Mouse (Mus musculus) liver, embryonic 14.5 days (tissue): ENCODE measurements at regions not wholly inside any gene's neighbourhood (a gene's known extent, or its start where the extent isn't known, plus 50 kb on each side); places are given as distances from the start of the nearest gene placed in this dataset.

Experiments used
- ATAC-seq: fragments of 200-750 bp; cut with Nextera tagmentation; 2 replicates; pipeline ENCODE4 v1.8.0; 2017; ENCODE audit warnings: moderate number of reproducible peaks, mild to moderate bottlenecking, moderate library complexity; ENCODE audit not compliant: insufficient read depth
- DNase-seq, 3 experiments: peaks; one replicate each; pipeline ENCODE4 v3.0.0-alpha.2; 2012 to 2013; ENCODE audit warnings: low read depth in 3 of 3, low spot score in 3 of 3
- H3K27ac ChIP-seq: fragments of 300-500 bp; sonication (generic); 2 replicates; pipeline ENCODE4 v1.5.1; 2014; ENCODE audit warnings: moderate library complexity, mild to moderate bottlenecking, control low read depth, inconsistent platforms
- H3K27me3 ChIP-seq: fragments of 300-500 bp; sonication (generic); 2 replicates; pipeline ENCODE4 v1.6.1; 2014; ENCODE audit warnings: mild to moderate bottlenecking, low read length, moderate library complexity; ENCODE audit not compliant: control insufficient read depth, insufficient read depth
- H3K36me3 ChIP-seq: fragments of 300-500 bp; sonication (generic); replicated peaks from 2 replicates; pipeline ENCODE4 v1.6.1; 2014; ENCODE audit warnings: low read depth; ENCODE audit not compliant: control insufficient read depth, insufficient read depth
- H3K4me1 ChIP-seq, 2 experiments: fragments of 200-500 bp in 1 of 2; fragments of 300-500 bp in 1 of 2; sonication (generic) in 1 of 2; replicated peaks; 2 replicates each; pipeline ENCODE4 v1.6.1; 2012 to 2014; ENCODE audit warnings: antibody characterized with exemption in 1 of 2, inconsistent platforms in 1 of 2, low read length in 1 of 2; ENCODE audit not compliant: control insufficient read depth in 2 of 2, insufficient read depth in 2 of 2
- H3K4me2 ChIP-seq: fragments of 300-500 bp; sonication (generic); 2 replicates; pipeline ENCODE4 v1.6.1; 2014; ENCODE audit warnings: low read depth, mild to moderate bottlenecking, control low read depth, moderate library complexity
- H3K4me3 ChIP-seq, 2 experiments: fragments of 200-500 bp in 1 of 2; fragments of 300-500 bp in 1 of 2; sonication (generic) in 1 of 2; 2 replicates each; pipeline ENCODE4 v1.5.1; 2012 to 2014; ENCODE audit warnings: low read depth in 2 of 2, low read length in 2 of 2, mild to moderate bottlenecking in 2 of 2, control low read depth in 1 of 2, inconsistent platforms in 1 of 2, moderate library complexity in 1 of 2; ENCODE audit not compliant: insufficient read depth in 1 of 2
- H3K9ac ChIP-seq: fragments of 300-500 bp; sonication (generic); replicated peaks from 2 replicates; pipeline ENCODE4 v1.6.1; 2014; ENCODE audit warnings: mild to moderate bottlenecking, control low read depth, moderate library complexity
- H3K9me3 ChIP-seq: fragments of 300-500 bp; sonication (generic); 2 replicates; pipeline ENCODE4 v1.6.1; 2016; ENCODE audit warnings: low read length, mixed read lengths; ENCODE audit not compliant: control insufficient read depth
- CTCF ChIP-seq: IDR thresholded peaks from 2 replicates; pipeline ENCODE4 v1.5.1; 2016; ENCODE audit warnings: antibody characterized with exemption, low read depth, control low read depth
- EP300 ChIP-seq: IDR thresholded peaks from 2 replicates; pipeline ENCODE4 v1.6.1; 2016; ENCODE audit warnings: antibody characterized with exemption, low read depth
- WGBS: fragments of 180-500 bp; shearing (Covaris S2); extraction: QIAGEN DNeasy Blood & Tissue Kit; methylation state at CpG from one replicate; pipeline ENCODE4 v1.1.7; 2014; ENCODE audit not compliant: insufficient replicate concordance; 5-methylcytosine and 5-hydroxymethylcytosine counted together

GRCm38 (mm10) chr1:186229856-186230255 is 112.7 kb upstream of the Lyplal1 start:
- Histone ChIP-seq H3K4me1 (no peaks in the 10 kb centered on the region; a peak in 1 of 4 replicates), H3K27me3 (no peaks in the 10 kb centered on the region), H3K4me2 (no peak overlapping the region), H3K9ac (no peak overlapping the region), H3K4me3 (no peak overlapping the region), H3K36me3 (no peaks in the 10 kb centered on the region), H3K27ac (no peak overlapping the region), H3K9me3 (no peaks in the 10 kb centered on the region)
- TF ChIP-seq EP300, result no peak
- no peak for TF ChIP-seq CTCF
- no peak for ATAC-seq
- no peak for DNase-seq
- 58% methylated on average over 6 of the region's 6 CpGs for WGBS

GRCm38 (mm10) chr1:186228396-186228795 is 111.3 kb upstream of the Lyplal1 start:
- H3K27me3 ChIP-seq, result no peaks in the 10 kb centered on the region
- no peak overlapping the region for H3K9ac ChIP-seq
- DNase-seq (no peak), ATAC-seq (no peak)
- no peaks in the 10 kb centered on the region for H3K4me1 ChIP-seq
- no peak overlapping the region for H3K4me2 ChIP-seq
- H3K4me3 ChIP-seq, result no peak overlapping the region
- H3K36me3 ChIP-seq, result no peaks in the 10 kb centered on the region
- TF ChIP-seq CTCF (no peak), EP300 (no peak)
- H3K27ac ChIP-seq, result no peak overlapping the region
- no peaks in the 10 kb centered on the region for H3K9me3 ChIP-seq
- 56% methylated on average over 4 of the region's 4 CpGs for WGBS

GRCm38 (mm10) chr1:186224231-186224630 is 107.1 kb upstream of the Lyplal1 start:
- ATAC-seq (no peak), DNase-seq (no peak)
- TF ChIP-seq EP300 (no peak), CTCF (no peak)
- H3K9me3 ChIP-seq, result no peaks in the 10 kb centered on the region
- no peak overlapping the region for H3K4me3 ChIP-seq
- 49% methylated on average over 5 of the region's 5 CpGs for WGBS
- no peaks in the 10 kb centered on the region for H3K36me3 ChIP-seq
- H3K27me3 ChIP-seq, result no peaks in the 10 kb centered on the region
- H3K4me1 ChIP-seq, result no peaks in the 10 kb centered on the region
- H3K27ac ChIP-seq, result no peak overlapping the region
- no peak overlapping the region for H3K9ac ChIP-seq
- no peak overlapping the region for H3K4me2 ChIP-seq

- DNase-seq (no peak), ATAC-seq (no peak)
- Histone ChIP-seq H3K27ac (no peak overlapping the region), H3K36me3 (no peaks in the 10 kb centered on the region), H3K9me3 (no peaks in the 10 kb centered on the region), H3K4me1 (no peaks in the 10 kb centered on the region), H3K4me3 (no peak overlapping the region), H3K9ac (no peak overlapping the region), H3K4me2 (no peak overlapping the region), H3K27me3 (no peaks in the 10 kb centered on the region)
- TF ChIP-seq EP300 (no peak), CTCF (no peak)
- 46% methylated on average over 7 of the region's 7 CpGs for WGBS
These were observed 106.3 kb upstream of the Lyplal1 start for GRCm38 (mm10) chr1:186223417-186223816.

- 54% methylated on average over 4 of the region's 4 CpGs for WGBS
- H3K4me2 ChIP-seq, result no peak overlapping the region
- no peak overlapping the region for H3K4me3 ChIP-seq
- TF ChIP-seq EP300 (no peak), CTCF (no peak)
- no peaks in the 10 kb centered on the region for H3K9me3 ChIP-seq
- ATAC-seq (no peak), DNase-seq (no peak)
- H3K4me1 ChIP-seq, result no peaks in the 10 kb centered on the region
- H3K9ac ChIP-seq, result no peak overlapping the region
- no peaks in the 10 kb centered on the region for H3K27me3 ChIP-seq
- H3K36me3 ChIP-seq, result no peaks in the 10 kb centered on the region
- H3K27ac ChIP-seq, result no peak overlapping the region
These were observed 101.9 kb upstream of the Lyplal1 start for GRCm38 (mm10) chr1:186218995-186219394.
